Mouse (Mus musculus): ENCODE results near the gene Rufy3. TPM values are rescaled to one million over a fixed set of nuclear protein-coding genes. Genes with fewer than 3 reads are reported as not detected.

Rufy3 gene
- polyA plus RNA-seq, 1 experiment from 2014 or later = 10.8 TPM

GRCm38 (mm10) chr5:88649250-88650173, 84.7 kb downstream of the Rufy3 start:
- H3K4me2 ChIP-seq (replicated peaks; ENCODE audit: low read depth) = no peak overlapping the region
- H3K4me3 ChIP-seq (ENCODE audit: low read depth, low read length) = no peak overlapping the region
- peak; percentile 66 for ATAC-seq
- H3K4me1 ChIP-seq (replicated peaks; ENCODE audit: control insufficient read depth, insufficient read depth, low read length) = no peaks in the 10 kb centered on the region
- H3K27me3 ChIP-seq (replicated peaks; ENCODE audit: control insufficient read depth, insufficient read depth, low read length) = no peaks in the 10 kb centered on the region
- H3K27ac ChIP-seq (ENCODE audit: low read depth, low read length) = no peak overlapping the region
- H3K36me3 ChIP-seq (ENCODE audit: control insufficient read depth, insufficient read depth) = peaks cover 50% of the 10 kb centered on the region
- TF ChIP-seq CTCF (IDR thresholded peaks at IDR 0.05; ENCODE audit: low read depth) = no peak
- WGBS = 67% methylated on average over 17 of the region's 17 CpGs
- no peaks in the 10 kb centered on the region for H3K9me3 ChIP-seq (ENCODE audit: control insufficient read depth)
- no peak overlapping the region for H3K9ac ChIP-seq (ENCODE audit: low read depth, low read length)

GRCm38 (mm10) chr5:88652589-88652988, 87.7 kb downstream of the Rufy3 start:
- Histone ChIP-seq H3K4me1 (replicated peaks; ENCODE audit: control insufficient read depth, insufficient read depth, low read length) (no peaks in the 10 kb centered on the region), H3K4me2 (replicated peaks; ENCODE audit: low read depth) (no peak overlapping the region), H3K9me3 (ENCODE audit: control insufficient read depth) (no peaks in the 10 kb centered on the region), H3K27me3 (replicated peaks; ENCODE audit: control insufficient read depth, insufficient read depth, low read length) (no peaks in the 10 kb centered on the region), H3K9ac (ENCODE audit: low read depth, low read length) (no peak overlapping the region), H3K27ac (ENCODE audit: low read depth, low read length) (no peak overlapping the region), H3K4me3 (ENCODE audit: low read depth, low read length) (no peak overlapping the region), H3K36me3 (ENCODE audit: control insufficient read depth, insufficient read depth) (peaks cover 43% of the 10 kb centered on the region)
- 79% methylated on average over 5 of the region's 5 CpGs for WGBS
- no peak for ATAC-seq
- no peak for TF ChIP-seq CTCF (IDR thresholded peaks at IDR 0.05; ENCODE audit: low read depth)

- TF ChIP-seq CTCF (IDR thresholded peaks at IDR 0.05; ENCODE audit: low read depth) = no peak
- Histone ChIP-seq H3K27ac (ENCODE audit: low read depth, low read length) (no peak overlapping the region), H3K4me3 (ENCODE audit: low read depth, low read length) (no peak overlapping the region), H3K9ac (ENCODE audit: low read depth, low read length) (no peak overlapping the region), H3K27me3 (replicated peaks; ENCODE audit: control insufficient read depth, insufficient read depth, low read length) (no peaks in the 10 kb centered on the region), H3K9me3 (ENCODE audit: control insufficient read depth) (no peaks in the 10 kb centered on the region), H3K36me3 (ENCODE audit: control insufficient read depth, insufficient read depth) (peaks cover 46% of the 10 kb centered on the region), H3K4me2 (replicated peaks; ENCODE audit: low read depth) (no peak overlapping the region), H3K4me1 (replicated peaks; ENCODE audit: control insufficient read depth, insufficient read depth, low read length) (no peaks in the 10 kb centered on the region)
- 95% methylated on average over 1 of the region's 1 CpGs for WGBS
- ATAC-seq = no peak
Measured at GRCm38 (mm10) chr5:88657868-88658267, 93.0 kb downstream of the Rufy3 start.

DNA sequence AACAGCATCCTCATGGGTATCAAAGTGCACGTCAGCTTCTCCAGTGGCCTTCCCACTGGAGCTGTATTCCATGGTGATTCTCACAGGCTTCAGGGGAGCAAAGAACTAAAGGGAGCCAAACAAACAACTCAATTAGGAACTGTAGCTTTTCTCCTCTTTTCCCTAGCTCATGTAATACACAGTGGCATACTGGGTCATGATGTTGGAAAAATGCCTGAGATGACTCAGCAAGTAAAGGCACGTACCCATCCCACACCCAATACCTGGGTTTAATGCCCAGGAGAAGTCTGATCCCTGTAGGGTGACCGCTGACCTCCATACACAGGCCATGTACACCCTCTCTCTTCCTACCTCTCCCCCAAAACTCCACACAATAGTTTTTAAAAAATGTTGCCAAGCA, 98.3 kb downstream of the Rufy3 start:
- 96% methylated on average over 3 of the region's 3 CpGs for WGBS
- peaks cover 63% of the 10 kb centered on the region for H3K36me3 ChIP-seq (ENCODE audit: control insufficient read depth, insufficient read depth)
- TF ChIP-seq CTCF (IDR thresholded peaks at IDR 0.05; ENCODE audit: low read depth) = no peak
- no peak for ATAC-seq
- H3K27me3 ChIP-seq (replicated peaks; ENCODE audit: control insufficient read depth, insufficient read depth, low read length) = no peaks in the 10 kb centered on the region
- no peaks in the 10 kb centered on the region for H3K4me1 ChIP-seq (replicated peaks; ENCODE audit: control insufficient read depth, insufficient read depth, low read length)
- no peak overlapping the region for H3K4me2 ChIP-seq (replicated peaks; ENCODE audit: low read depth)
- no peak overlapping the region for H3K9ac ChIP-seq (ENCODE audit: low read depth, low read length)
- H3K4me3 ChIP-seq (ENCODE audit: low read depth, low read length) = no peak overlapping the region
- no peak overlapping the region for H3K27ac ChIP-seq (ENCODE audit: low read depth, low read length)
- no peaks in the 10 kb centered on the region for H3K9me3 ChIP-seq (ENCODE audit: control insufficient read depth)

DNA sequence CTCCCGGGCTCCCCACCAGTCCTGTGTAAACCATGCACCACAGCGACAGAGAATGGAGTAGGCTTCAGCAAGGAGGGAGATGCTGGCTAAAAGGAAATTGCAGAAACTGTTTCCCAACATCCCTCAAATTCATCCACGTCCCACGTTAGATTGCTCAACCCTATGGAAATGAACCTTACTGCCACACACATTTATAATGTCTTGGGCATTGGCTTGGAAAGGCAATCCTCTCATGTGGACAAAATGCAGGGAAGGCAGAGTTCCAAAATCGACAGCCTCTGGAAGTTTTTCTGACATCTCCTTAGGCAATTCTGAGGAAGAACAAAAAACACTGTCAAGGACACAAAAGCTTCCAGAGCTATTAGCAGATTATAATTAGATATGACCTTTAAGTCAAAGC, 99.0 kb downstream of the Rufy3 start:
- 88% methylated on average over 5 of the region's 5 CpGs for WGBS
- Histone ChIP-seq H3K4me3 (ENCODE audit: low read depth, low read length) (no peak overlapping the region), H3K4me2 (replicated peaks; ENCODE audit: low read depth) (no peak overlapping the region), H3K9me3 (ENCODE audit: control insufficient read depth) (no peaks in the 10 kb centered on the region), H3K4me1 (replicated peaks; ENCODE audit: control insufficient read depth, insufficient read depth, low read length) (no peaks in the 10 kb centered on the region), H3K27me3 (replicated peaks; ENCODE audit: control insufficient read depth, insufficient read depth, low read length) (no peaks in the 10 kb centered on the region), H3K36me3 (ENCODE audit: control insufficient read depth, insufficient read depth) (peaks cover 68% of the 10 kb centered on the region), H3K27ac (ENCODE audit: low read depth, low read length) (no peak overlapping the region), H3K9ac (ENCODE audit: low read depth, low read length) (no peak overlapping the region)
- ATAC-seq = no peak
- no peak for TF ChIP-seq CTCF (IDR thresholded peaks at IDR 0.05; ENCODE audit: low read depth)

DNA sequence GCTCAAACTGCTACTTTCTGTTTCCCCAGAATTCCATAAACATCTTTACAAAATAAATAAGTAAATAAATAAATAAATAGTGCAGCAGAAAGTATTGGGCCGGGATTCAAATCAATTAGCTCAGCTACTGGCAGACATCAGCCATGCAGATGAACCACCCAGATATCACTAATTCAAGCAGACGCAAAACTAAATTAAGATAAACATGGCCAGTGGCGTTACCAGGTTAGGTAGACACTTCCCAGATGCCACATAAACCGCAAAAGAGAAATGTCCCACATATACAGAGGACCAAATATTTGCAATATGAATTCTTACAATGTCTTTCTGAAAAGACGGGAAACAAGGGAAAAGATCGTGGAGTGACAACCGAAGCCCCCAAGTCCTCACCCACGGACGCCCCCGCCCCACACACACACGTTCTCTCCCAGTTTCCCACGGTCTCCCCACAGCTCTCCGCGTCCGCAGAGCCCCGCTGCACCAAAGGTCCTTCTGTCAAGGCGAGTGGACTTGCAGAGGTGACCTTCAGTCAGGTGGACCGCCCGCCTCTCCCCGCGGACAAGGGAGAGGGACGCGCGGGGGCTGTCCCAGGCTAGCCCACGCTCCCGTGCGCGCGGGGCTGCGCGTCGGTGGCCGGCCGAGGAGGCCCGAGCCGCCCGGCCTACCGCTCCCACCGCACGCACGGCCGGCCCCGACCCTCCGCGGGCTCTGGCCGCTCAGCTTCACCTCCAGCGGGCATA, 110.0 kb downstream of the Rufy3 start:
- peak; percentile 31 for ATAC-seq
- Histone ChIP-seq H3K27me3 (replicated peaks; ENCODE audit: control insufficient read depth, insufficient read depth, low read length) (no peaks in the 10 kb centered on the region), H3K9ac (ENCODE audit: low read depth, low read length) (peak overlapping the region; percentile 99), H3K27ac (ENCODE audit: low read depth, low read length) (peak overlapping the region; percentile 98), H3K4me2 (replicated peaks; ENCODE audit: low read depth) (peak overlapping the region; percentile 89), H3K4me3 (ENCODE audit: low read depth, low read length) (peak overlapping the region; percentile 96), H3K9me3 (ENCODE audit: control insufficient read depth) (no peaks in the 10 kb centered on the region), H3K4me1 (replicated peaks; ENCODE audit: control insufficient read depth, insufficient read depth, low read length) (peaks cover 12% of the 10 kb centered on the region), H3K36me3 (ENCODE audit: control insufficient read depth, insufficient read depth) (peaks cover 18% of the 10 kb centered on the region)
- TF ChIP-seq CTCF (IDR thresholded peaks at IDR 0.05; ENCODE audit: low read depth) = no peak
- under 1% methylated on average over 47 of the region's 47 CpGs for WGBS

Measured in intestine, postnatal 0 days (tissue).